Mouse (Mus musculus) liver, embryonic 14.5 days (tissue): ENCODE results near the gene Tdrd3. TPM values are rescaled to one million over a fixed set of nuclear protein-coding genes. Genes with fewer than 3 reads are reported as not detected.
A peak's percentile ranks its signal among the peaks of the same experiment; 100 is the strongest.

Source experiments
- ATAC-seq: fragments of 200-750 bp; cut with Nextera tagmentation; 2 replicates; pipeline ENCODE4 v1.8.0; 2017; ENCODE audit warnings: moderate number of reproducible peaks, mild to moderate bottlenecking, moderate library complexity; ENCODE audit not compliant: insufficient read depth
- DNase-seq, 3 experiments: peaks; one replicate each; pipeline ENCODE4 v3.0.0-alpha.2; 2012 to 2013; ENCODE audit warnings: low read depth in 3 of 3, low spot score in 3 of 3
- H3K27ac ChIP-seq: fragments of 300-500 bp; sonication (generic); 2 replicates; pipeline ENCODE4 v1.5.1; 2014; ENCODE audit warnings: moderate library complexity, mild to moderate bottlenecking, control low read depth, inconsistent platforms
- H3K27me3 ChIP-seq: fragments of 300-500 bp; sonication (generic); 2 replicates; pipeline ENCODE4 v1.6.1; 2014; ENCODE audit warnings: mild to moderate bottlenecking, low read length, moderate library complexity; ENCODE audit not compliant: control insufficient read depth, insufficient read depth
- H3K36me3 ChIP-seq: fragments of 300-500 bp; sonication (generic); replicated peaks from 2 replicates; pipeline ENCODE4 v1.6.1; 2014; ENCODE audit warnings: low read depth; ENCODE audit not compliant: control insufficient read depth, insufficient read depth
- H3K4me1 ChIP-seq, 2 experiments: fragments of 200-500 bp in 1 of 2; fragments of 300-500 bp in 1 of 2; sonication (generic) in 1 of 2; replicated peaks; 2 replicates each; pipeline ENCODE4 v1.6.1; 2012 to 2014; ENCODE audit warnings: antibody characterized with exemption in 1 of 2, inconsistent platforms in 1 of 2, low read length in 1 of 2; ENCODE audit not compliant: control insufficient read depth in 2 of 2, insufficient read depth in 2 of 2
- H3K4me2 ChIP-seq: fragments of 300-500 bp; sonication (generic); 2 replicates; pipeline ENCODE4 v1.6.1; 2014; ENCODE audit warnings: low read depth, mild to moderate bottlenecking, control low read depth, moderate library complexity
- H3K4me3 ChIP-seq, 2 experiments: fragments of 200-500 bp in 1 of 2; fragments of 300-500 bp in 1 of 2; sonication (generic) in 1 of 2; 2 replicates each; pipeline ENCODE4 v1.5.1; 2012 to 2014; ENCODE audit warnings: low read depth in 2 of 2, low read length in 2 of 2, mild to moderate bottlenecking in 2 of 2, control low read depth in 1 of 2, inconsistent platforms in 1 of 2, moderate library complexity in 1 of 2; ENCODE audit not compliant: insufficient read depth in 1 of 2
- H3K9ac ChIP-seq: fragments of 300-500 bp; sonication (generic); replicated peaks from 2 replicates; pipeline ENCODE4 v1.6.1; 2014; ENCODE audit warnings: mild to moderate bottlenecking, control low read depth, moderate library complexity
- H3K9me3 ChIP-seq: fragments of 300-500 bp; sonication (generic); 2 replicates; pipeline ENCODE4 v1.6.1; 2016; ENCODE audit warnings: low read length, mixed read lengths; ENCODE audit not compliant: control insufficient read depth
- CTCF ChIP-seq: IDR thresholded peaks from 2 replicates; pipeline ENCODE4 v1.5.1; 2016; ENCODE audit warnings: antibody characterized with exemption, low read depth, control low read depth
- EP300 ChIP-seq: IDR thresholded peaks from 2 replicates; pipeline ENCODE4 v1.6.1; 2016; ENCODE audit warnings: antibody characterized with exemption, low read depth
- WGBS: fragments of 180-500 bp; shearing (Covaris S2); extraction: QIAGEN DNeasy Blood & Tissue Kit; methylation state at CpG from one replicate; pipeline ENCODE4 v1.1.7; 2014; ENCODE audit not compliant: insufficient replicate concordance; 5-methylcytosine and 5-hydroxymethylcytosine counted together
- polyA plus RNA-seq, 2 experiments: library from polyadenylated mRNA; depleted of rRNA in 1 of 2; stranded (reverse) in 1 of 2; unstranded in 1 of 2; fragments of >200 nt; fragmentation: Nextera tagmentation in 1 of 2; extraction: Ambion mirVana in 1 of 2; gene quantifications; 2 replicates each; pipeline versions ENCODE4 v1.2.1 to v1.2.3; 2012 to 2014

Gene Tdrd3
- polyA plus RNA-seq, 2 experiments, result 5.1 to 6.9 TPM

DNA sequence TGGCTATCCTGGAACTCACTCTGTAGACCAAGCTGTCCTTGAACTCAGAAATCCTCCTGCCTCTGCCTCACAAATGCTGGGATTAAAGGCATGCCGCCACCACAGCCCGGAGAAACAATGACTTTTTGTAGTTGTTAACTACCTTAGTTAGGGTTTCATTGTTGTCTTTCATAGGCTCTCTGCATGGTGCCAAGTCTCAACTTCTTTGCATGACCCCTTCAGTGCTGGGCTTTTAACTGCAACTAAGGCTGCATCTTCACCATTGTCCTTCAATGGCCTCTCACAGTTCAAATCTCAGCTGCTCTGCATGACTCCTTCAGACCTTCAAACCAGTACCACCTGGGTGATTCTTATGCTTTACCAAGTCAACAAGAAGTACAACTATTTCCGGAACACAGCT, 23.3 kb upstream of the Tdrd3 start:
- TF ChIP-seq EP300, result no peak
- TF ChIP-seq CTCF, result no peak
- 62% methylated on average over 3 of the region's 3 CpGs for WGBS

DNA sequence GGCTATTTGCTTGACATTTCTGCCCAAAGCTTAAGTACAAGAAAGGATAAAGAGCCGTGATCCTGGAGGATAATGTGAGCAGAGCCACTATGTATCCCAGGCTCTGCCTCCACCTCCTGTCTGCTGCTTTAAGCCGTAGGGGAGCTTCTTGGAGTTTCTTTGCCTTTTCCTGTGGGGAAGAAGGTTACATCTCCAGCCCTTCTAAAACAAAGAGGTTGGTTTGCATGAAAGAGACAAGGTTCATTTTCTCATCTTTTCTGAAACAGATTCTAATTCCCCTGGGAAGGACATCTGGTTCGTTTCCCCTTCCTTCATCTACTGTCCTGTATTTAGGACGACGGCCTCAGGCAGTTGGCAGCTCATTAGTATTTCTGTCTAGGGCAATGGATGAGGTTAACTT, 19.8 kb upstream of the Tdrd3 start:
- Histone ChIP-seq H3K4me2 (no peak overlapping the region), H3K27ac (no peak overlapping the region), H3K36me3 (no peaks in the 10 kb centered on the region), H3K4me3 (no peak overlapping the region), H3K4me1 (no peaks in the 10 kb centered on the region), H3K27me3 (no peaks in the 10 kb centered on the region), H3K9me3 (no peaks in the 10 kb centered on the region), H3K9ac (no peak overlapping the region)
- no peak for ATAC-seq
- WGBS, result 64% methylated on average over 5 of the region's 5 CpGs
- no peak for TF ChIP-seq CTCF
- no peak for TF ChIP-seq EP300
- no peak for DNase-seq

More for the DNA sequence above, 23.3 kb upstream of the Tdrd3 start:
- Histone ChIP-seq H3K4me2 (no peak overlapping the region), H3K36me3 (no peaks in the 10 kb centered on the region), H3K4me1 (no peaks in the 10 kb centered on the region), H3K4me3 (no peak overlapping the region), H3K27me3 (no peaks in the 10 kb centered on the region), H3K27ac (no peak overlapping the region), H3K9me3 (no peaks in the 10 kb centered on the region), H3K9ac (no peak overlapping the region)
- ATAC-seq (no peak), DNase-seq (no peak)

DNA sequence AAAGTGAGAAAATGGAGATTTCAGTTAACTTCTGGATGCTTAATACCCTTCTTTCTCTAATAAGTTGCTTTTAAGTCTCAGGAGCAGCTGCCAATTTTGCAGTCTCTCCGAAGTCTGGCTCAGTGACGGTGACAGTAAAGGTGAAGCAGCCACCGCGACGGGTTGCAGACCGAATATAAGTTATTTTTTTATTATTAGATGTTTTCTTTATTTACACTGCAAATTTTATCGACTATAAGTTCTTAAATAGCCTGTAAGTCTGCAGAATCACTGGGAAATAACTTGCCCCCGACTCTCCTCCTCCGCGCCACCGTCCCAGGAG, 992 bp upstream of the Tdrd3 start:
- Histone ChIP-seq H3K27ac (peak overlapping the region; percentile 32), H3K9ac (peak overlapping the region; percentile 65), H3K4me1 (peaks cover 12 to 18% of the 10 kb centered on the region in 2 experiments), H3K4me3 (peak overlapping the region; percentile 56 to 77), H3K27me3 (no peaks in the 10 kb centered on the region), H3K9me3 (no peaks in the 10 kb centered on the region), H3K36me3 (no peaks in the 10 kb centered on the region), H3K4me2 (peak overlapping the region; percentile 85)
- no peak for ATAC-seq
- peak in 1 of 3 experiments; percentile 9 for DNase-seq
- WGBS, result 1% methylated on average over 11 of the region's 11 CpGs
- TF ChIP-seq CTCF (no peak), EP300 (no peak)

DNA sequence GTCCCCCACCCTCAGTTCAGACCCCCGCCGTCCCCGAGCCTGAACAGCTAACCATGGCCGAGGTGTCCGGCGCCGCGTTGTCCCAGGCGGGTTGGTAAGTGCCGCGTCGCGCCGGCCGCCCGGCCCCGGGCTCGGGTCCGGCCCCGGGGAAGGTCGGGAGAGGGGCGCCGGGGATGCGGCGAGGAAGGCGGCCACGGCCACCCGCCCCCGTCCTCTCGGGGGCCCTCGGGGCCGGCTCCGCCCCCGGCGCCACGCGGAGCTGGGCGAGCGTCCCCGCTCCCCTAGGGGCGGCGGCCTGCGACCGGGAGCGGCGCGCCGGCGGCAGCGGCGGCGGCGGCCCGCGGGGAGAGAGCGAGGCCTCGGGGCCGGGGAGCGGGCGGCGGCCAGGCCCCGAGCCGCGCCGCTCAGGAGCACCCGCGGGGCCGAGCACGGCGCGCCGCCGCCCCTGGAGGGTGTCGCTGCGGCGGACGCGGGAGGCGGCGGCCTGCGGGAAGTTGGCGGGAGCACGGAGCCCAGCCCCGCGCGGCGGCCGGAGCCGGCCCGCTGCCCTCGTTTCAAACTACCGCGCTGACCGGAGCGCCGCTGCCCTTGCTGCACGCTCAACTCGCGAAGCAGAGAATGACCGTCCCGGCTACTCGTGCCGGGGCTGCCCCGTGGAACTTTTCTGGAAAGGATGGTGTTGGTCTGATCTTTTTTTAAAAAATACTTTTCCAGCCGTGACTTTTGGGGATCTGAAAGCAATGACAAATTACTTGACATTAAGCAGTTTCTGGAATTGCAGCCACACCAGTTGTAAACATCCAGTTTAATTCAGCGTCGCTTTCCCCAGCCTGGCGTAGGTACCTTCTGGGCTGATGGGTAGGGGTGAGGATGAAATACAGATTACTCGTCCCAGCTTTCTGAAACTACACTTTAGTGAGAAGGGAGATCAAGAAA, 584 bp downstream of the Tdrd3 start:
- WGBS, result under 1% methylated on average over 99 of the region's 109 CpGs
- TF ChIP-seq EP300 (no peak), CTCF (no peak)
- DNase-seq (peak; percentile 30 to 49 (median 39)), ATAC-seq (peak; percentile 62)
- Histone ChIP-seq H3K9me3 (no peaks in the 10 kb centered on the region), H3K4me1 (peaks cover 12 to 18% of the 10 kb centered on the region in 2 experiments), H3K4me3 (peak overlapping the region; percentile 77), H3K4me2 (peak overlapping the region; percentile 85), H3K36me3 (no peaks in the 10 kb centered on the region), H3K27me3 (no peaks in the 10 kb centered on the region), H3K9ac (peak overlapping the region; percentile 86), H3K27ac (peak overlapping the region; percentile 92)

DNA sequence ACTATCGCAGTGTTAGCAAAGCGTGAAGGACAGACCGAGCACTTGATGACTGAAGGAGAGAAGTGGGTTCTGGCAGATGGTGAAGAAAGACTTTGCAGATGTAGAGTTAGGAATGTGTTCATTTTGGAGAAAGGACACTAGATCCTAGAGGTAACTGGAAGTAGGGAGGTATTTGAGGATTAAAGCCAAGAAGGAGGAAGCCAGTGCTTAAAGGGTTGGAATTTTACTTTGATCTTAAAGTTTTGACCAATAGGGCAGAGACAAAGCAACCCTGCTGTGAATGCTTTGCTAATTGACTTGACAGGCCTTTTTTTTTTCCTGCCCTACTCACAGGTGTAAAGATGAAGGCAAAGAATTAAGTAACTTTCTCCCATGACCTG, 1.2 kb downstream of the Tdrd3 start:
- Histone ChIP-seq H3K27ac (peak overlapping the region; percentile 71), H3K9ac (peak overlapping the region; percentile 86), H3K9me3 (no peaks in the 10 kb centered on the region), H3K4me1 (peaks cover 12 to 18% of the 10 kb centered on the region in 2 experiments), H3K4me2 (peak overlapping the region; percentile 85), H3K4me3 (peak overlapping the region; percentile 77), H3K27me3 (no peaks in the 10 kb centered on the region), H3K36me3 (no peaks in the 10 kb centered on the region)
- 0% methylated on average over 3 of the region's 3 CpGs for WGBS
- no peak for ATAC-seq
- peak in 2 of 3 experiments; percentile 4 to 37 for DNase-seq
- TF ChIP-seq CTCF (no peak), EP300 (no peak)
